Comparison of ENCODE assay signal across 28 mouse cellular contexts in genomic region chr2:103815976-103816375, GRCm38 (mm10).
"Had no signal": no experiment of that assay in that cellular context is flagged by ENCODE, and none has a peak within 500 bp of the region (broad histone marks: within the 10 kb centered on the region; RNA-seq: fewer than 3 reads in every experiment).

No protein-coding gene starts in this region.

- H3K9ac ChIP-seq: embryonic facial prominence, embryonic 12.5 days; embryonic facial prominence, embryonic 13.5 days; embryonic facial prominence, embryonic 15.5 days; forebrain, embryonic 12.5 days; forebrain, embryonic 13.5 days; forebrain, embryonic 15.5 days had no signal

- DNase-seq: cerebellum, adult 18-20 months; cerebellum, adult 2 months; cerebellum, adult 8-10 months; cerebellum, adult 9-10 months; cerebellum, adult 9-11 months; cerebellum, postnatal 10 days; cerebellum, postnatal 14 days; cerebellum, postnatal 25 days; cerebellum, postnatal 36 days; gastrocnemius, adult 2 months; gastrocnemius, postnatal 10 days; gastrocnemius, postnatal 14 days; gastrocnemius, postnatal 25 days; gastrocnemius, postnatal 36 days; heart, adult 11 months; heart, adult 18-20 months; heart, adult 2 months had no signal

- H3K36me3 ChIP-seq: embryonic facial prominence, embryonic 10.5 days; embryonic facial prominence, embryonic 12.5 days; embryonic facial prominence, embryonic 13.5 days; embryonic facial prominence, embryonic 15.5 days; forebrain, embryonic 10.5 days; forebrain, embryonic 12.5 days; forebrain, embryonic 15.5 days had no signal

- H3K4me1 ChIP-seq: embryonic facial prominence, embryonic 12.5 days; embryonic facial prominence, embryonic 15.5 days; forebrain, embryonic 10.5 days; forebrain, embryonic 12.5 days; forebrain, embryonic 13.5 days; forebrain, embryonic 15.5 days had no signal

- H3K4me2 ChIP-seq: embryonic facial prominence, embryonic 12.5 days; embryonic facial prominence, embryonic 13.5 days; embryonic facial prominence, embryonic 15.5 days; forebrain, embryonic 12.5 days; forebrain, embryonic 13.5 days; forebrain, embryonic 15.5 days had no signal

- H3K27ac ChIP-seq: embryonic facial prominence, embryonic 10.5 days; embryonic facial prominence, embryonic 12.5 days; embryonic facial prominence, embryonic 13.5 days; embryonic facial prominence, embryonic 15.5 days; forebrain, embryonic 10.5 days; forebrain, embryonic 12.5 days; forebrain, embryonic 13.5 days; forebrain, embryonic 15.5 days; gastrocnemius, adult 2 months; heart, adult 2 months had no signal

- ATAC-seq: forebrain, embryonic 13.5 days; forebrain, embryonic 14.5 days; forebrain, embryonic 15.5 days; forebrain, embryonic 16.5 days had no signal

- H3K9me3 ChIP-seq: embryonic facial prominence, embryonic 10.5 days; embryonic facial prominence, embryonic 12.5 days; embryonic facial prominence, embryonic 13.5 days; embryonic facial prominence, embryonic 15.5 days; forebrain, embryonic 10.5 days; forebrain, embryonic 12.5 days; forebrain, embryonic 15.5 days had no signal

- H3K27me3 ChIP-seq: embryonic facial prominence, embryonic 12.5 days; embryonic facial prominence, embryonic 13.5 days; embryonic facial prominence, embryonic 15.5 days; forebrain, embryonic 12.5 days; forebrain, embryonic 13.5 days; forebrain, embryonic 15.5 days had no signal

- H3K4me3 ChIP-seq: embryonic facial prominence, embryonic 10.5 days; embryonic facial prominence, embryonic 12.5 days; embryonic facial prominence, embryonic 13.5 days; embryonic facial prominence, embryonic 15.5 days; erythroblast, embryonic 14.5 days; forebrain, embryonic 10.5 days; forebrain, embryonic 12.5 days; forebrain, embryonic 13.5 days; forebrain, embryonic 15.5 days; gastrocnemius, adult 2 months; heart, adult 2 months had no signal
